Mouse (Mus musculus): Measurements from ENCODE around the gene Polr2c. TPM values are rescaled to one million over a fixed set of nuclear protein-coding genes. Genes with fewer than 3 reads are reported as not detected.

Polr2c gene
- polyA plus RNA-seq, 1 experiment from 2014 or later: 160 TPM

- H3K36me3 ChIP-seq (ENCODE audit: control insufficient read depth, insufficient read depth, low read length): no peaks in the 10 kb centered on the region
- H3K4me3 ChIP-seq (ENCODE audit: low read depth, low read length): no peak overlapping the region
- DNase-seq (ENCODE audit: low spot score): no peak
- peaks cover 6% of the 10 kb centered on the region; the same call in 1 of the 2 replicates for H3K4me1 ChIP-seq (replicated peaks; ENCODE audit: control insufficient read depth, insufficient read depth, low read length)
- no peak overlapping the region for H3K9ac ChIP-seq (ENCODE audit: low read length)
- no peak overlapping the region for H3K4me2 ChIP-seq (ENCODE audit: low read length)
- 61% methylated on average over 4 of the region's 4 CpGs for WGBS
- no peak overlapping the region for H3K27ac ChIP-seq (ENCODE audit: low read depth)
- no peaks in the 10 kb centered on the region for H3K9me3 ChIP-seq (ENCODE audit: control insufficient read depth, low read length)
- ATAC-seq (replicated peaks; ENCODE audit: low FRiP score, low TSS enrichment, low read depth): no peak
- no peaks in the 10 kb centered on the region for H3K27me3 ChIP-seq (replicated peaks; ENCODE audit: control insufficient read depth, insufficient read depth, low read length)
Observed at GRCm38 (mm10) chr8:94880742-94881141, 23.5 kb downstream of the Polr2c start.

- 25% methylated on average over 14 of the region's 14 CpGs for WGBS
- H3K27me3 ChIP-seq (replicated peaks; ENCODE audit: control insufficient read depth, insufficient read depth, low read length): no peaks in the 10 kb centered on the region
- H3K4me2 ChIP-seq (ENCODE audit: low read length): no peak overlapping the region
- no peak for ATAC-seq (replicated peaks; ENCODE audit: low FRiP score, low TSS enrichment, low read depth)
- no peak for DNase-seq (ENCODE audit: low spot score)
- H3K36me3 ChIP-seq (ENCODE audit: control insufficient read depth, insufficient read depth, low read length): no peaks in the 10 kb centered on the region
- H3K4me1 ChIP-seq (replicated peaks; ENCODE audit: control insufficient read depth, insufficient read depth, low read length): no peaks in the 10 kb centered on the region; the same call in 1 of the 2 replicates
- H3K9me3 ChIP-seq (ENCODE audit: control insufficient read depth, low read length): no peaks in the 10 kb centered on the region
- no peak overlapping the region for H3K27ac ChIP-seq (ENCODE audit: low read depth)
- H3K9ac ChIP-seq (ENCODE audit: low read length): no peak overlapping the region
- H3K4me3 ChIP-seq (ENCODE audit: low read depth, low read length): no peak overlapping the region
Observed at GRCm38 (mm10) chr8:94888383-94889036, 31.3 kb downstream of the Polr2c start.

DNA sequence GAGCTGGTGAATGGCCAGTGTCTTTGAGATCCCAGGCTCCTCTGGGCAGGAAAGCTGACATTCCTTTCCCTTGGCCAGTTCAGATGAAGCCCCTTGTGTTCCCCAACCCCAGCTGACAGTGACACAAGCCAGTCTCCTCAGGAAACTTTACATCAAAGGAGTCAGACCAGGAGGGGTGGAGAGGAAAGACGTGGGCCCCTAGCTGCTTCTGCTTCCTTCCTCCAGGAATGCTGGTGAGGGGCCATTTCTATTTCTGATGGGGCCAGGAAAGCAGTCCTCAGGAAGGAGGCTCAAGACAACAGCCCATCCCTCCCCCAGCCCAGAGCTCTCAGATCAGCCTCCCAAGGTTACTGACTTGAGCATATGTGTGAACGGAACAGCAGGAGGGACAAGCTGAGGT is 35.7 kb downstream of the Polr2c start:
- Histone ChIP-seq H3K4me3 (ENCODE audit: low read depth, low read length) (no peak overlapping the region), H3K27me3 (replicated peaks; ENCODE audit: control insufficient read depth, insufficient read depth, low read length) (no peaks in the 10 kb centered on the region), H3K36me3 (ENCODE audit: control insufficient read depth, insufficient read depth, low read length) (no peaks in the 10 kb centered on the region), H3K27ac (ENCODE audit: low read depth) (no peak overlapping the region), H3K9ac (ENCODE audit: low read length) (no peak overlapping the region), H3K9me3 (ENCODE audit: control insufficient read depth, low read length) (no peaks in the 10 kb centered on the region), H3K4me2 (ENCODE audit: low read length) (no peak overlapping the region), H3K4me1 (replicated peaks; ENCODE audit: control insufficient read depth, insufficient read depth, low read length) (no peaks in the 10 kb centered on the region; the same call in 1 of the 2 replicates)
- ATAC-seq (replicated peaks; ENCODE audit: low FRiP score, low TSS enrichment, low read depth): peak; percentile 43; the same call in 1 of the 2 replicates
- no peak for DNase-seq (ENCODE audit: low spot score)
- WGBS: 18% methylated on average over 2 of the region's 2 CpGs

- Histone ChIP-seq H3K4me3 (ENCODE audit: low read depth, low read length) (no peak overlapping the region; the same call in 1 of the 2 replicates), H3K36me3 (ENCODE audit: control insufficient read depth, insufficient read depth, low read length) (peaks cover 18% of the 10 kb centered on the region), H3K9ac (ENCODE audit: low read length) (no peak overlapping the region), H3K9me3 (ENCODE audit: control insufficient read depth, low read length) (no peaks in the 10 kb centered on the region), H3K4me2 (ENCODE audit: low read length) (peak overlapping the region; percentile 40), H3K4me1 (replicated peaks; ENCODE audit: control insufficient read depth, insufficient read depth, low read length) (peaks cover 32% of the 10 kb centered on the region), H3K27me3 (replicated peaks; ENCODE audit: control insufficient read depth, insufficient read depth, low read length) (no peaks in the 10 kb centered on the region), H3K27ac (ENCODE audit: low read depth) (no peak overlapping the region)
- ATAC-seq (replicated peaks; ENCODE audit: low FRiP score, low TSS enrichment, low read depth) (peak; percentile 76), DNase-seq (ENCODE audit: low spot score) (peak; percentile 84)
- WGBS: 12% methylated on average over 11 of the region's 11 CpGs
Observed at GRCm38 (mm10) chr8:94899262-94899661, 42.0 kb downstream of the Polr2c start.

DNA sequence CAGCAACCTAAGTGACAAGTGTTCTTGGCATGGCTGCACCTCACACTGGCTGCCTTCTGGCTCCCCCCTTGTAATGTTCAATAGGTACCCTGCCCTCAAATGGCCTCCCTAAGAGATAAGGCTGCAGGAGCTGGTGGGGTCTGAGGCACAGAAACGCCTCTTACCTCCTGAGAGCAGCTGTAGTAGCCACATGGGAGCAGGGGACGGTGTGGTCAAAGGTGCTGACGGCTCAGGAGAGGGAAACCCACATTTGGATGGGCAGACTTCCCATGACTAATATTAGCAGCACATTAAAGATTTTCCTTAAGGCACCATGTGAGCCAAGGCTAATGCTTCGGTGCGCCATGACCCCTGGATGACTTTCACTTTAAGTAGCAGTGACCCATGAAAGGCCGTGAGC is 43.4 kb downstream of the Polr2c start:
- Histone ChIP-seq H3K9me3 (ENCODE audit: control insufficient read depth, low read length) (no peaks in the 10 kb centered on the region), H3K4me2 (ENCODE audit: low read length) (no peak overlapping the region), H3K9ac (ENCODE audit: low read length) (no peak overlapping the region), H3K36me3 (ENCODE audit: control insufficient read depth, insufficient read depth, low read length) (peaks cover 23% of the 10 kb centered on the region), H3K27ac (ENCODE audit: low read depth) (peak overlapping the region; percentile 16), H3K27me3 (replicated peaks; ENCODE audit: control insufficient read depth, insufficient read depth, low read length) (no peaks in the 10 kb centered on the region), H3K4me1 (replicated peaks; ENCODE audit: control insufficient read depth, insufficient read depth, low read length) (peaks cover 45% of the 10 kb centered on the region), H3K4me3 (ENCODE audit: low read depth, low read length) (no peak overlapping the region)
- no peak for ATAC-seq (replicated peaks; ENCODE audit: low FRiP score, low TSS enrichment, low read depth)
- no peak for DNase-seq (ENCODE audit: low spot score)
- 20% methylated on average over 6 of the region's 6 CpGs for WGBS

DNA sequence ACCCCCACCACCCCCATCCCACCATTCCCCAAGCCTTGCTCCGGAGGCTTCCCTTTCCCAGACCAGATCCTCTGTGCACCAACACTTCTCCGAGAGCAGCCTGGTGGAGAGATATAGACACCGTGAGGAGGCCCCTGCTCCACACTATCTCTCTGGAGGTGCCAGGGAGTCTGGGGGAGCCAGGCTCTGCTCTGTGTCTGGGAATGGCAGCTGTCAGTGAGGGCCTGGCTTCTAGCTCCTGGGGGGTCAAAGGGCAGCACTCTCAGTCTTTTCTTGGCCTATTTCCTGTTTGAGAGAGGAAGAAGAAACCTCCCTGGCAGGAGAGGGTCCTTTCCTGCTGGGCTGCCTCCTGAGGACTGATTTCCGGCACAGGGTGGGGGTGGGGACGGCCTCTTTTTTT is 43.8 kb downstream of the Polr2c start:
- no peak overlapping the region for H3K9ac ChIP-seq (ENCODE audit: low read length)
- no peak overlapping the region for H3K4me3 ChIP-seq (ENCODE audit: low read depth, low read length)
- no peaks in the 10 kb centered on the region for H3K27me3 ChIP-seq (replicated peaks; ENCODE audit: control insufficient read depth, insufficient read depth, low read length)
- H3K27ac ChIP-seq (ENCODE audit: low read depth): peak overlapping the region; percentile 16
- ATAC-seq (replicated peaks; ENCODE audit: low FRiP score, low TSS enrichment, low read depth) (0 out of 2 replicates have a peak, but pooled peaks have one; percentile 11), DNase-seq (ENCODE audit: low spot score) (no peak)
- H3K4me1 ChIP-seq (replicated peaks; ENCODE audit: control insufficient read depth, insufficient read depth, low read length): peaks cover 47% of the 10 kb centered on the region
- WGBS: 20% methylated on average over 5 of the region's 5 CpGs
- no peak overlapping the region for H3K4me2 ChIP-seq (ENCODE audit: low read length)
- H3K9me3 ChIP-seq (ENCODE audit: control insufficient read depth, low read length): no peaks in the 10 kb centered on the region
- peaks cover 28% of the 10 kb centered on the region for H3K36me3 ChIP-seq (ENCODE audit: control insufficient read depth, insufficient read depth, low read length)

- Histone ChIP-seq H3K27me3 (replicated peaks; ENCODE audit: control insufficient read depth, insufficient read depth, low read length) (no peaks in the 10 kb centered on the region), H3K4me2 (ENCODE audit: low read length) (no peak overlapping the region), H3K9me3 (ENCODE audit: control insufficient read depth, low read length) (no peaks in the 10 kb centered on the region), H3K27ac (ENCODE audit: low read depth) (no peak overlapping the region), H3K9ac (ENCODE audit: low read length) (no peak overlapping the region), H3K36me3 (ENCODE audit: control insufficient read depth, insufficient read depth, low read length) (peaks cover 54% of the 10 kb centered on the region), H3K4me3 (ENCODE audit: low read depth, low read length) (no peak overlapping the region), H3K4me1 (replicated peaks; ENCODE audit: control insufficient read depth, insufficient read depth, low read length) (peaks cover 48% of the 10 kb centered on the region)
- 32% methylated on average over 12 of the region's 12 CpGs for WGBS
- ATAC-seq (replicated peaks; ENCODE audit: low FRiP score, low TSS enrichment, low read depth) (no peak), DNase-seq (ENCODE audit: low spot score) (peak; percentile 61)
Observed at GRCm38 (mm10) chr8:94903709-94904108, 46.5 kb downstream of the Polr2c start.

DNA sequence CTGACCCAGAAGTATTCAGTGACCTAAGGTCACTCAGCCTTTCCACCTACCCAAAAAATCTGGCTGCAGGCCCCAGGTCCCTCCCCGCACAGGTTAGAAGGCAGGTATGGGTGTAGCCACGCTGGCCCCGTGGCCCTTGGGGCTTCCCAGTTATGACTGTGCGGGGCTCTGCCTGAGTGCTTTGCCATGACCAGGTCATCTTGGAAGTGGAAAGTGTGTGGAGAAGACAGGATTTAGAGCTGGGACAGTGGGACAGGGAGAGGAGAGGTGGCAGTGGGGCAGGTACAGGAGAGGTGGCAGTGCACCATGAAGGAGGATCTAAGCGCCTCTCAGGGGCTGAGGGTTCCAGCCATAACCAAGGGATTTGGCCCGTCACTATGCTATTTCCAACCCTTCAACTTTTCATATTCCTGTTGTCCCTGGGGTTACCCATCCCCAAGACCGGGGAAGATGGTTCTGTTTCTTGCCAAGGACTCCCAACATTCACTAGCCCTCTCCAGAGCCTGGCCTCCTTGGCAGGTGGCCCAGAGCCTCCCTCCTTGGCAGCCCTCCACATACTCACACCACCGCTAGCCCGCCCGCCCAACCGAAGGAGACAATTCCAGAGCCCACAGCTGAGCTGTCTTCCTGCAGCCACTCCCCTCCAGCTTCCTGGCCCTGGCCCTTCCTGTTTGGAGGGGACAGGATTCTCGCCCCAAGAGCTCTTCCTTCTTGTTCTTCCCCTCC is 47.4 kb downstream of the Polr2c start:
- Histone ChIP-seq H3K4me1 (replicated peaks; ENCODE audit: control insufficient read depth, insufficient read depth, low read length) (peaks cover 43% of the 10 kb centered on the region), H3K9ac (ENCODE audit: low read length) (no peak overlapping the region), H3K36me3 (ENCODE audit: control insufficient read depth, insufficient read depth, low read length) (peaks cover 63% of the 10 kb centered on the region), H3K9me3 (ENCODE audit: control insufficient read depth, low read length) (no peaks in the 10 kb centered on the region), H3K4me3 (ENCODE audit: low read depth, low read length) (no peak overlapping the region), H3K27ac (ENCODE audit: low read depth) (peak overlapping the region; percentile 40; the same call in 1 of the 2 replicates), H3K27me3 (replicated peaks; ENCODE audit: control insufficient read depth, insufficient read depth, low read length) (no peaks in the 10 kb centered on the region), H3K4me2 (ENCODE audit: low read length) (no peak overlapping the region)
- ATAC-seq (replicated peaks; ENCODE audit: low FRiP score, low TSS enrichment, low read depth) (peak; percentile 7; the same call in 1 of the 2 replicates), DNase-seq (ENCODE audit: low spot score) (peak; percentile 50)
- WGBS: 61% methylated on average over 9 of the region's 12 CpGs
